Mouse (Mus musculus) thymus, adult 2 months (tissue): ENCODE measurements around the gene Gm35315.

ENCODE experiments used
- CTCF ChIP-seq: fragments of 200-500 bp; IDR thresholded peaks from 2 replicates; pipeline ENCODE4 v1.5.1; 2012; ENCODE audit warnings: mild to moderate bottlenecking, control low read depth, low read length, moderate library complexity, borderline replicate concordance; ENCODE audit not compliant: control insufficient read depth, poor library complexity, insufficient read depth; ENCODE audit errors: extremely low read depth
- POLR2A ChIP-seq: fragments of 200-500 bp; IDR thresholded peaks from 2 replicates; pipeline ENCODE4 v1.6.1; 2012; ENCODE audit warnings: mild to moderate bottlenecking, low read length, control low read depth, moderate library complexity; ENCODE audit not compliant: control insufficient read depth, poor library complexity, insufficient read depth; ENCODE audit errors: extremely low read depth

DNA sequence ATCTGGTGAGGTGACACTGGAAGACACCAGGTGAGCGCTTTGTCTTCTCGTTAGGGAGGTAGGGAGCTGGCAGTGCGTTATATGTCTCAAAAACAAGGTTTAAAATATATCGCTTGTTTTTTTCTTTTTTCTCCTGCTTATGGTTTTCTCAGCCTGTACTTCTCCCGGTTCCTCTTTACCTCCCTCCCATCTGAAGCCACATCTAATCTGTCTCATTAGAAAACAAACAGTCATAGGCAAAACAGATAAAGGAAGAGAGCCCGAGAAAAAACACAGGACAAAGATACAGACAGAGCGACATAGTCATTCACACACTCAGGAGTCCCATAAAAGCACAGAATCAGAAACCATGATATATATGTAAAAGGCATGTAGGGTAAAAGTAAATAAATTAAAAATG is 46.2 kb upstream of the Gm35315 start:
- TF ChIP-seq CTCF: no peak
- TF ChIP-seq POLR2A: no peak
